Mouse (Mus musculus): Measurements from ENCODE around the gene Pitpnm2. TPM values are rescaled to one million over a fixed set of nuclear protein-coding genes. Genes with fewer than 3 reads are reported as not detected.
A peak's percentile ranks its signal among the peaks of the same experiment; 100 is the strongest.

Pitpnm2 gene
- polyA plus RNA-seq, 1 experiment from 2014 or later, result 6.2 TPM

DNA sequence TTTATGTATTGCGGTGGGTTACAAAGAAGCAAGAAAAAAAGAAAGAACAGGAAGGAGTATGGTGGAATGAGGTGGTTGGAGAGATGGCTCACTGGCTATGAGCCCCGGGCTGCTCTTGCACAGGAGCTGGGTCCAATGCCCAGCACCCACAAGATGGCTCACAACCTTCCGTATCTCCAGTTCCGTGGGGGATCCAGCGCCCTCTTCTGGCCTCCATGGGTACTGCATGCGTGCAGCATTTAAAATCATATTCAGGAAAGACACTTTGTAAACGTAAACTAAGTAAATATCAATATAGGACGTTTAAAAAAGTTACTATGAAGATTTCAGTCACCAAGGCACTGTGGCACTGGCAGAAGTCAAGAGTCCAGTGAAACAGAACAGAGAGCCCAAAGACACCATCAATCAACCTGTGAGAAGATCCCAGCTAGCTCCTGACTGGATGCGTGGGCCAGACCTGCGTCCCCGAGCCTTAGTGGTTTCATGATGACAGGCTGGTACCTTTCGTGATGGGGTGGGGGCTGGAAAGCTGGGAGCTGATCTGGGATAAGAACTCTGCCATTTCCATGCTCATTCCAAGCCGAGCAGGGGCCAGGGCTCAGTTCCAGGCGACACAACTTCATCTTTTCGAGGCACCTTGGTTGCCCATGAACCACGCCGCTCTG lies 138.4 kb downstream of the Pitpnm2 start:
- peak; percentile 76 for DNase-seq (ENCODE audit: low spot score)
- 26% methylated on average over 17 of the region's 17 CpGs for WGBS
- H3K4me2 ChIP-seq (ENCODE audit: low read length), result peak overlapping the region; percentile 94
- no peak; the same call in 1 of the 2 replicates for ATAC-seq (replicated peaks; ENCODE audit: low FRiP score, low TSS enrichment, low read depth)
- H3K9ac ChIP-seq (ENCODE audit: low read length), result peak overlapping the region; percentile 74
- H3K27ac ChIP-seq (ENCODE audit: low read depth), result peak overlapping the region; percentile 43; the same call in 1 of the 2 replicates
- peaks cover 12% of the 10 kb centered on the region for H3K4me1 ChIP-seq (replicated peaks; ENCODE audit: control insufficient read depth, insufficient read depth, low read length)
- no peaks in the 10 kb centered on the region for H3K9me3 ChIP-seq (ENCODE audit: control insufficient read depth, low read length)
- 0 out of 2 replicates have a peak, but pooled peaks cover 10% of the 10 kb centered on the region for H3K36me3 ChIP-seq (ENCODE audit: control insufficient read depth, insufficient read depth, low read length)
- no peaks in the 10 kb centered on the region for H3K27me3 ChIP-seq (replicated peaks; ENCODE audit: control insufficient read depth, insufficient read depth, low read length)
- H3K4me3 ChIP-seq (ENCODE audit: low read depth, low read length), result peak overlapping the region; percentile 92

DNA sequence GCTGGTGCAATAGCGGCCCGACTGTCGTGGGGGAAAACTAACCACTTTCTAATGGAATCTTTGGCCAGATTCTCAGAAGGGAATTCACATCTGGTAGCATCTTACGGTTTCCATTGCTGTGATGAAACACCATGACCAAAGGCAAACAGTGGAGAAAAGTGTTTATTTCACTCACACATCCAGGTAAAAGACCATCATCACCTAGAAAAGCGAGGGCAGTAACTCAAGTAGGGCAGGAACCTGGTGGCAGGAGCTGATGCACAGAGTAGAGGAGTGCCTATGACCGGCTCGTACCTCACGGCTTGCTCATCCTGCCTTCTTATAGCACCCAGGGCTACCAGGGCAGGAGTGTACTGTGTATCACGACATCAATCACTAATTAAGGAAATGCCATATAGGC lies 146.0 kb downstream of the Pitpnm2 start:
- no peaks in the 10 kb centered on the region for H3K9me3 ChIP-seq (ENCODE audit: control insufficient read depth, low read length)
- no peak overlapping the region for H3K9ac ChIP-seq (ENCODE audit: low read length)
- H3K4me2 ChIP-seq (ENCODE audit: low read length), result no peak overlapping the region
- no peaks in the 10 kb centered on the region for H3K4me1 ChIP-seq (replicated peaks; ENCODE audit: control insufficient read depth, insufficient read depth, low read length)
- ATAC-seq (replicated peaks; ENCODE audit: low FRiP score, low TSS enrichment, low read depth) (no peak), DNase-seq (ENCODE audit: low spot score) (no peak)
- H3K27ac ChIP-seq (ENCODE audit: low read depth), result no peak overlapping the region
- H3K4me3 ChIP-seq (ENCODE audit: low read depth, low read length), result no peak overlapping the region
- no peaks in the 10 kb centered on the region for H3K27me3 ChIP-seq (replicated peaks; ENCODE audit: control insufficient read depth, insufficient read depth, low read length)
- no peaks in the 10 kb centered on the region for H3K36me3 ChIP-seq (ENCODE audit: control insufficient read depth, insufficient read depth, low read length)
- WGBS, result 96% methylated on average over 9 of the region's 9 CpGs

GRCm38 (mm10) chr5:124103020-124103419 lies 146.5 kb downstream of the Pitpnm2 start:
- Histone ChIP-seq H3K4me1 (replicated peaks; ENCODE audit: control insufficient read depth, insufficient read depth, low read length) (no peaks in the 10 kb centered on the region), H3K4me2 (ENCODE audit: low read length) (no peak overlapping the region), H3K27ac (ENCODE audit: low read depth) (no peak overlapping the region), H3K36me3 (ENCODE audit: control insufficient read depth, insufficient read depth, low read length) (no peaks in the 10 kb centered on the region), H3K9me3 (ENCODE audit: control insufficient read depth, low read length) (no peaks in the 10 kb centered on the region), H3K27me3 (replicated peaks; ENCODE audit: control insufficient read depth, insufficient read depth, low read length) (no peaks in the 10 kb centered on the region), H3K9ac (ENCODE audit: low read length) (no peak overlapping the region), H3K4me3 (ENCODE audit: low read depth, low read length) (no peak overlapping the region)
- WGBS, result 84% methylated on average over 3 of the region's 3 CpGs
- no peak for ATAC-seq (replicated peaks; ENCODE audit: low FRiP score, low TSS enrichment, low read depth)
- no peak for DNase-seq (ENCODE audit: low spot score)

DNA sequence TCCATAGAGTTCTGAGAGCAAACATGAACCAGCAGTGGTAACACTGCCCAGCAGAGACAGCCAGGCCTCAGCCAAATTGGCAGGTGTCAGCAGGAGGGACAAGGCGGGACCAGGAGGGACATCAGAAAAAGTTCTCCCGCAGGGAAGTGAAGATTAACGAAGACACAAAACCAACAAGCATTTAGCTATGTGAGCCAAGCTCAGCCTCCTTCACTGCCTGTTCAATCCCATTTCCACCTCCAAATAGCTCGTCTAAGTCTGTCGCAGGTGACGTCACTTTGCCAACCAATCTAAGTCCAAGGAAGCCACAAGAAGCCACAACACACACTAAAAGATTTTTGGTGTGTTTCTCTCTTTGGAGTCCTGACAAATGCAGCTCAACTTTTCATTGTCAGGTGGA lies 147.2 kb downstream of the Pitpnm2 start:
- no peak overlapping the region for H3K4me3 ChIP-seq (ENCODE audit: low read depth, low read length)
- no peaks in the 10 kb centered on the region for H3K27me3 ChIP-seq (replicated peaks; ENCODE audit: control insufficient read depth, insufficient read depth, low read length)
- no peak for DNase-seq (ENCODE audit: low spot score)
- H3K4me1 ChIP-seq (replicated peaks; ENCODE audit: control insufficient read depth, insufficient read depth, low read length), result no peaks in the 10 kb centered on the region
- no peaks in the 10 kb centered on the region for H3K36me3 ChIP-seq (ENCODE audit: control insufficient read depth, insufficient read depth, low read length)
- H3K27ac ChIP-seq (ENCODE audit: low read depth), result no peak overlapping the region
- H3K9me3 ChIP-seq (ENCODE audit: control insufficient read depth, low read length), result no peaks in the 10 kb centered on the region
- 79% methylated on average over 6 of the region's 6 CpGs for WGBS
- H3K4me2 ChIP-seq (ENCODE audit: low read length), result no peak overlapping the region
- no peak for ATAC-seq (replicated peaks; ENCODE audit: low FRiP score, low TSS enrichment, low read depth)
- no peak overlapping the region for H3K9ac ChIP-seq (ENCODE audit: low read length)

- 84% methylated on average over 11 of the region's 11 CpGs for WGBS
- DNase-seq (ENCODE audit: low spot score), result no peak
Observed at GRCm38 (mm10) chr5:124100128-124101044, 149.2 kb downstream of the Pitpnm2 start.

DNA sequence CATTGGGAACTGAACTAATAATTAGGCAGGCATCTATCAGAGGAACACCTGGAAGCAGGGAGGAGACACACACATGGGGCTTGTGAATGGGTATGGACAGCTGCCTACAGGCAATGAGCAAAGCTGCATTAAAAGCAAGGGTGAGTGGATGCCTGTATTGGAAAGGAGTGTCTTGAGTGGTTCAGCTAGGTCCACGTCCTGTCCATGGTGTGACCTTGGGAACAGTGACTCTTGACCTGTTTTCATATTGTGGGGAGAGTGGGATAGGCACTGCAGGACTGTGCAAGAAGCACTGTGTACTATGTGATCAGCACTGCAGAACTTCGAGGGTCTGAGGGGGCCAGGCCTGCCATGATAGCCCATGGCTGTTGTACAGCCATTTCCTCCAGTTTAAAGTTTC lies 150.6 kb downstream of the Pitpnm2 start:
- no peak overlapping the region for H3K4me2 ChIP-seq (ENCODE audit: low read length)
- H3K4me1 ChIP-seq (replicated peaks; ENCODE audit: control insufficient read depth, insufficient read depth, low read length), result peaks cover 6% of the 10 kb centered on the region; the same call in 1 of the 2 replicates
- 0 out of 2 replicates have a peak, but pooled peaks cover 5% of the 10 kb centered on the region for H3K27me3 ChIP-seq (replicated peaks; ENCODE audit: control insufficient read depth, insufficient read depth, low read length)
- ATAC-seq (replicated peaks; ENCODE audit: low FRiP score, low TSS enrichment, low read depth) (no peak), DNase-seq (ENCODE audit: low spot score) (no peak)
- no peak overlapping the region for H3K27ac ChIP-seq (ENCODE audit: low read depth)
- no peak overlapping the region for H3K9ac ChIP-seq (ENCODE audit: low read length)
- no peaks in the 10 kb centered on the region for H3K9me3 ChIP-seq (ENCODE audit: control insufficient read depth, low read length)
- H3K36me3 ChIP-seq (ENCODE audit: control insufficient read depth, insufficient read depth, low read length), result no peaks in the 10 kb centered on the region
- 74% methylated on average over 2 of the region's 2 CpGs for WGBS
- no peak overlapping the region for H3K4me3 ChIP-seq (ENCODE audit: low read depth, low read length)

More at GRCm38 (mm10) chr5:124100128-124101044, 149.2 kb downstream of the Pitpnm2 start:
- no peaks in the 10 kb centered on the region for H3K27me3 ChIP-seq (replicated peaks; ENCODE audit: control insufficient read depth, insufficient read depth, low read length)
- no peak overlapping the region for H3K27ac ChIP-seq (ENCODE audit: low read depth)
- no peak overlapping the region for H3K4me3 ChIP-seq (ENCODE audit: low read depth, low read length)
- ATAC-seq (replicated peaks; ENCODE audit: low FRiP score, low TSS enrichment, low read depth), result no peak
- H3K9me3 ChIP-seq (ENCODE audit: control insufficient read depth, low read length), result no peaks in the 10 kb centered on the region
- H3K36me3 ChIP-seq (ENCODE audit: control insufficient read depth, insufficient read depth, low read length), result no peaks in the 10 kb centered on the region
- no peak overlapping the region for H3K4me2 ChIP-seq (ENCODE audit: low read length)
- peaks cover 2% of the 10 kb centered on the region; the same call in 1 of the 2 replicates for H3K4me1 ChIP-seq (replicated peaks; ENCODE audit: control insufficient read depth, insufficient read depth, low read length)
- H3K9ac ChIP-seq (ENCODE audit: low read length), result no peak overlapping the region

GRCm38 (mm10) chr5:124095596-124096232 lies 153.8 kb downstream of the Pitpnm2 start, which contains the start of gene Abcb9:
Gene Abcb9 (minus strand): TSS chr5:124095798.
- Histone ChIP-seq H3K36me3 (ENCODE audit: control insufficient read depth, insufficient read depth, low read length) (no peaks in the 10 kb centered on the region), H3K4me2 (ENCODE audit: low read length) (peak within 1 kb of the TSS; percentile 80), H3K4me3 (ENCODE audit: low read depth, low read length) (peak within 1 kb of the TSS; percentile 46), H3K9ac (ENCODE audit: low read length) (peak within 1 kb of the TSS; percentile 37), H3K9me3 (ENCODE audit: control insufficient read depth, low read length) (no peaks in the 10 kb centered on the region), H3K27ac (ENCODE audit: low read depth) (no peak within 1 kb of the TSS), H3K4me1 (replicated peaks; ENCODE audit: control insufficient read depth, insufficient read depth, low read length) (peaks cover 6% of the 10 kb centered on the region; the same call in 1 of the 2 replicates), H3K27me3 (replicated peaks; ENCODE audit: control insufficient read depth, insufficient read depth, low read length) (0 out of 2 replicates have a peak, but pooled peaks cover 5% of the 10 kb centered on the region)
- ATAC-seq (replicated peaks; ENCODE audit: low FRiP score, low TSS enrichment, low read depth) (peak; percentile 80), DNase-seq (ENCODE audit: low spot score) (peak; percentile 99)
- 2% methylated on average over 42 of the region's 42 CpGs for WGBS

- Histone ChIP-seq H3K4me1 (replicated peaks; ENCODE audit: control insufficient read depth, insufficient read depth, low read length) (peaks cover 6% of the 10 kb centered on the region; the same call in 1 of the 2 replicates), H3K27ac (ENCODE audit: low read depth) (no peak overlapping the region), H3K4me2 (ENCODE audit: low read length) (peak overlapping the region; percentile 80), H3K9ac (ENCODE audit: low read length) (peak overlapping the region; percentile 37), H3K9me3 (ENCODE audit: control insufficient read depth, low read length) (no peaks in the 10 kb centered on the region), H3K27me3 (replicated peaks; ENCODE audit: control insufficient read depth, insufficient read depth, low read length) (0 out of 2 replicates have a peak, but pooled peaks cover 5% of the 10 kb centered on the region), H3K4me3 (ENCODE audit: low read depth, low read length) (peak overlapping the region; percentile 46), H3K36me3 (ENCODE audit: control insufficient read depth, insufficient read depth, low read length) (no peaks in the 10 kb centered on the region)
- 12% methylated on average over 19 of the region's 19 CpGs for WGBS
- ATAC-seq (replicated peaks; ENCODE audit: low FRiP score, low TSS enrichment, low read depth) (peak; percentile 51), DNase-seq (ENCODE audit: low spot score) (no peak)
Observed at GRCm38 (mm10) chr5:124095077-124095581, 154.4 kb downstream of the Pitpnm2 start.

Data from intestine, embryonic 14.5 days (tissue).